Mouse (Mus musculus) embryonic facial prominence, embryonic 14.5 days (tissue): ENCODE measurements at regions not wholly inside any gene's neighbourhood (a gene's known extent, or its start where the extent isn't known, plus 50 kb on each side); places are given as distances from the start of the nearest gene placed in this dataset.

Experiments
- ATAC-seq: fragments of 200-750 bp; cut with Nextera tagmentation; 2 replicates; pipeline ENCODE4 v1.8.0; 2017; ENCODE audit warnings: low read depth, moderate number of reproducible peaks, moderate TSS enrichment
- DNase-seq: peaks from one replicate; pipeline ENCODE4 v3.0.0-alpha.2; 2015; ENCODE audit warnings: low spot score
- H3K27ac ChIP-seq: fragments of 300-500 bp; sonication (generic); replicated peaks from 2 replicates; pipeline ENCODE4 v1.5.1; 2014; ENCODE audit warnings: low read depth, mild to moderate bottlenecking, low read length, moderate library complexity
- H3K27me3 ChIP-seq: fragments of 300-500 bp; sonication (generic); replicated peaks from 2 replicates; pipeline ENCODE4 v1.6.1; 2014; ENCODE audit warnings: low read length; ENCODE audit not compliant: control insufficient read depth, insufficient read depth
- H3K36me3 ChIP-seq: fragments of 300-500 bp; sonication (generic); 2 replicates; pipeline ENCODE4 v1.6.1; 2014; ENCODE audit warnings: low read length, mixed read lengths; ENCODE audit not compliant: control insufficient read depth, insufficient read depth
- H3K4me1 ChIP-seq: fragments of 300-500 bp; sonication (generic); 2 replicates; pipeline ENCODE4 v1.6.1; 2014; ENCODE audit warnings: antibody characterized with exemption, low read length; ENCODE audit not compliant: control insufficient read depth, insufficient read depth
- H3K4me2 ChIP-seq: fragments of 300-500 bp; sonication (generic); 2 replicates; pipeline ENCODE4 v1.6.1; 2014; ENCODE audit warnings: low read depth, mild to moderate bottlenecking, low read length, moderate library complexity, mixed read lengths
- H3K4me3 ChIP-seq: fragments of 300-500 bp; sonication (generic); 2 replicates; pipeline ENCODE4 v1.5.1; 2014; ENCODE audit warnings: low read depth, mild to moderate bottlenecking, low read length
- H3K9ac ChIP-seq: fragments of 300-500 bp; sonication (generic); 2 replicates; pipeline ENCODE4 v1.6.1; 2014; ENCODE audit warnings: low read depth, mild to moderate bottlenecking, low read length, moderate library complexity, mixed read lengths
- H3K9me3 ChIP-seq: fragments of 300-500 bp; sonication (generic); 2 replicates; pipeline ENCODE4 v1.6.1; 2016; ENCODE audit warnings: low read length; ENCODE audit not compliant: control insufficient read depth
- WGBS: fragments of 180-500 bp; shearing (Covaris S2); extraction: QIAGEN DNeasy Blood & Tissue Kit; methylation state at CpG from one replicate; pipeline ENCODE4 v1.1.7; 2014; 5-methylcytosine and 5-hydroxymethylcytosine counted together

GRCm38 (mm10) chr10:125790924-125791323, 175.0 kb upstream of the Lrig3 start:
- Histone ChIP-seq H3K4me3 (no peak overlapping the region), H3K4me2 (no peak overlapping the region), H3K27me3 (no peaks in the 10 kb centered on the region), H3K9ac (no peak overlapping the region), H3K27ac (no peak overlapping the region), H3K36me3 (no peaks in the 10 kb centered on the region), H3K4me1 (peaks cover 19% of the 10 kb centered on the region), H3K9me3 (no peaks in the 10 kb centered on the region; the same call in 1 of the 2 replicates)
- ATAC-seq (no peak), DNase-seq (no peak)
- 77% methylated on average over 2 of the region's 2 CpGs for WGBS

GRCm38 (mm10) chr10:125794504-125794903, 171.5 kb upstream of the Lrig3 start:
- Histone ChIP-seq H3K36me3 (no peaks in the 10 kb centered on the region), H3K4me1 (0 out of 2 replicates have a peak, but pooled peaks cover 5% of the 10 kb centered on the region), H3K4me3 (no peak overlapping the region), H3K27ac (no peak overlapping the region), H3K4me2 (no peak overlapping the region), H3K9ac (no peak overlapping the region), H3K9me3 (no peaks in the 10 kb centered on the region), H3K27me3 (no peaks in the 10 kb centered on the region)
- WGBS: 89% methylated on average over 2 of the region's 2 CpGs
- DNase-seq: no peak
- ATAC-seq: no peak

GRCm38 (mm10) chr10:125795323-125795722, 170.6 kb upstream of the Lrig3 start:
- 93% methylated on average over 1 of the region's 1 CpGs for WGBS
- H3K4me2 ChIP-seq: no peak overlapping the region
- H3K27ac ChIP-seq: no peak overlapping the region
- no peaks in the 10 kb centered on the region for H3K36me3 ChIP-seq
- 0 out of 2 replicates have a peak, but pooled peaks cover 5% of the 10 kb centered on the region for H3K4me1 ChIP-seq
- no peak for DNase-seq
- H3K9ac ChIP-seq: no peak overlapping the region
- no peak for ATAC-seq
- H3K9me3 ChIP-seq: no peaks in the 10 kb centered on the region
- no peak overlapping the region for H3K4me3 ChIP-seq
- no peaks in the 10 kb centered on the region for H3K27me3 ChIP-seq

- Histone ChIP-seq H3K4me2 (peak overlapping the region; percentile 23), H3K36me3 (no peaks in the 10 kb centered on the region), H3K9me3 (no peaks in the 10 kb centered on the region), H3K27me3 (no peaks in the 10 kb centered on the region), H3K9ac (peak overlapping the region; percentile 42; the same call in 1 of the 2 replicates), H3K4me1 (0 out of 2 replicates have a peak, but pooled peaks cover 5% of the 10 kb centered on the region), H3K4me3 (no peak overlapping the region), H3K27ac (no peak overlapping the region)
- DNase-seq: peak; percentile 89
- peak; percentile 83 for ATAC-seq
- 25% methylated on average over 13 of the region's 13 CpGs for WGBS
These were observed 167.3 kb upstream of the Lrig3 start for GRCm38 (mm10) chr10:125798678-125799077.

GRCm38 (mm10) chr10:125800572-125801114, 165.3 kb upstream of the Lrig3 start:
- Histone ChIP-seq H3K27ac (no peak overlapping the region), H3K4me2 (no peak overlapping the region), H3K4me3 (no peak overlapping the region), H3K4me1 (0 out of 2 replicates have a peak, but pooled peaks cover 5% of the 10 kb centered on the region), H3K27me3 (no peaks in the 10 kb centered on the region), H3K9me3 (no peaks in the 10 kb centered on the region), H3K9ac (no peak overlapping the region), H3K36me3 (no peaks in the 10 kb centered on the region)
- DNase-seq (no peak), ATAC-seq (0 out of 2 replicates have a peak, but pooled peaks have one; percentile 30)
- WGBS: 68% methylated on average over 2 of the region's 2 CpGs

- H3K36me3 ChIP-seq: no peaks in the 10 kb centered on the region
- no peak overlapping the region for H3K4me2 ChIP-seq
- H3K9me3 ChIP-seq: no peaks in the 10 kb centered on the region
- no peaks in the 10 kb centered on the region for H3K27me3 ChIP-seq
- ATAC-seq: no peak
- H3K27ac ChIP-seq: no peak overlapping the region
- peaks cover 5% of the 10 kb centered on the region; the same call in 1 of the 2 replicates for H3K4me1 ChIP-seq
- no peak for DNase-seq
- 68% methylated on average over 4 of the region's 4 CpGs for WGBS
- H3K9ac ChIP-seq: no peak overlapping the region
- H3K4me3 ChIP-seq: no peak overlapping the region
These were observed 164.5 kb upstream of the Lrig3 start for GRCm38 (mm10) chr10:125801450-125801849.

GRCm38 (mm10) chr10:125802923-125803583, 162.9 kb upstream of the Lrig3 start:
- Histone ChIP-seq H3K4me2 (no peak overlapping the region), H3K9ac (no peak overlapping the region), H3K4me1 (peaks cover 5% of the 10 kb centered on the region; the same call in 1 of the 2 replicates), H3K4me3 (no peak overlapping the region), H3K9me3 (no peaks in the 10 kb centered on the region), H3K27ac (no peak overlapping the region), H3K36me3 (no peaks in the 10 kb centered on the region), H3K27me3 (no peaks in the 10 kb centered on the region)
- ATAC-seq: no peak
- no peak for DNase-seq
- WGBS: 90% methylated on average over 7 of the region's 7 CpGs

- peak overlapping the region; percentile 55 for H3K27ac ChIP-seq
- no peaks in the 10 kb centered on the region for H3K36me3 ChIP-seq
- H3K9ac ChIP-seq: no peak overlapping the region
- ATAC-seq: peak; percentile 83
- H3K27me3 ChIP-seq: no peaks in the 10 kb centered on the region; the same call in 1 of the 2 replicates
- 36% methylated on average over 8 of the region's 8 CpGs for WGBS
- H3K4me1 ChIP-seq: peaks cover 15% of the 10 kb centered on the region; the same call in 1 of the 2 replicates
- no peak overlapping the region for H3K4me2 ChIP-seq
- H3K4me3 ChIP-seq: no peak overlapping the region
- no peaks in the 10 kb centered on the region for H3K9me3 ChIP-seq
- peak; percentile 57 for DNase-seq
These were observed 156.1 kb upstream of the Lrig3 start for GRCm38 (mm10) chr10:125809763-125810361.
